Mouse (Mus musculus) large intestine, adult 2 months (tissue): Measurements from ENCODE around the gene Myl12a. TPM values are rescaled to one million over a fixed set of nuclear protein-coding genes. Genes with fewer than 3 reads are reported as not detected.

Source experiments
- DNase-seq: peaks from one replicate; pipeline ENCODE4 v3.0.0-alpha.2; 2012; ENCODE audit warnings: low read depth, low spot score
- WGBS: fragments of 180-500 bp; shearing (Covaris S2); methylation state at CpG from one replicate; pipeline ENCODE4 v1.1.7; 2018; 5-methylcytosine and 5-hydroxymethylcytosine counted together
- polyA plus RNA-seq: library from polyadenylated mRNA; depleted of rRNA; stranded (reverse); fragments of >200 nt; gene quantifications from 2 replicates; pipeline ENCODE4 v1.2.3, GENCODE M21; 2012; rRNA removed

The Myl12a gene
- 126 and 152 TPM in 2 replicates for polyA plus RNA-seq

GRCm38 (mm10) chr17:71002744-71003094, at the start of gene Myl12a:
Gene Myl12a, minus strand, starts transcription at chr17:71002878.
- DNase-seq, result no peak
- WGBS, result 2% methylated on average over 14 of the region's 14 CpGs

- DNase-seq, result no peak
- 87% methylated on average over 8 of the region's 8 CpGs for WGBS
Measured at GRCm38 (mm10) chr17:71049292-71049691, 46.6 kb upstream of the Myl12a start.

- no peak for DNase-seq
- 91% methylated on average over 4 of the region's 4 CpGs for WGBS
Measured at GRCm38 (mm10) chr17:71046856-71047255, 44.2 kb upstream of the Myl12a start.

- no peak for DNase-seq
Measured at GRCm38 (mm10) chr17:71045591-71045990, 42.9 kb upstream of the Myl12a start.

GRCm38 (mm10) chr17:71042645-71043044, 40.0 kb upstream of the Myl12a start:
- DNase-seq, result no peak

More at GRCm38 (mm10) chr17:71045591-71045990, 42.9 kb upstream of the Myl12a start:
- WGBS, result 89% methylated on average over 9 of the region's 9 CpGs

GRCm38 (mm10) chr17:71040582-71040880, 37.9 kb upstream of the Myl12a start:
- no peak for DNase-seq
- WGBS, result 82% methylated on average over 5 of the region's 5 CpGs

More at GRCm38 (mm10) chr17:71042645-71043044, 40.0 kb upstream of the Myl12a start:
- 91% methylated on average over 1 of the region's 1 CpGs for WGBS

- 42% methylated on average over 12 of the region's 12 CpGs for WGBS
- DNase-seq, result no peak
Measured at GRCm38 (mm10) chr17:71039851-71040581, 37.3 kb upstream of the Myl12a start.

DNA sequence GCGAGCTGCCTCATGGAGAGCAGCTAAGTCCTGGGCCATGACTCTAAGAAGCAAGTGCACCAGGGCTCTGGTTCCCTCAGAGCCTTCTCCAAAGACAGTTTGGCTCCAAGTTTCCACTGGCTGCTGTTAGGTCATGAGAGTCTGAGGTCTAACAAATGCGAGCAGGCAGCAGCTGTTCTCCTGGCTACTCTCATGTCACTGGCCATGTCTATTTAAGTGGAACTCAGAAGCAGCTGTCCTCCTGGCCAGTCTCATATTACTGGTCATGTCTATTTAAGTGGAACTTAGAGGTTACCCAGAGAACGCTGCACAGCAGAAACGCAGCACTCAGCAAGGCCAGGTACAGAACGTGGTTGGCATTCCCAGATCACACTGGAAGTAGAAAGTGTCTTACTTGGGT, 36.1 kb upstream of the Myl12a start:
- WGBS, result 81% methylated on average over 5 of the region's 5 CpGs
- no peak for DNase-seq

DNA sequence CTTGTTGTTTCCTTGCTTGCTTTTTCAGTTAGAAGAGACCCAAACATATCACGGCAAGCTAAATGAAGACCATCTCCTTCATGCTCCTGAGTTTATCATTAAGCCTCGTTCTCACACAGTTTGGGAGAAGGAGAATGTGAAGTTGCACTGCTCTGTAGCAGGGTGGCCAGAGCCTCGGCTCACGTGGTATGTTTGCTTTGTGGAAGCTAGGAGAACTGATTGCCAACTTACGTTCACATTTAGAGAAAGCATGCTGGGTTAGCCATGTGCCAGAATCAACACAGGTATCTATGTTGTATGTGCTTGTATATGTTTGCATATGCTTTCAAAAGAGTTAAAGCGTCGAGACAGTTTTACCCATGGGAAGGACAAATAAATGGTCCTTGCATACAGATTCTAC, 34.5 kb upstream of the Myl12a start:
- no peak for DNase-seq
- 76% methylated on average over 7 of the region's 7 CpGs for WGBS

- WGBS, result 67% methylated on average over 5 of the region's 5 CpGs
- no peak for DNase-seq
Measured at GRCm38 (mm10) chr17:71034472-71034871, 31.8 kb upstream of the Myl12a start.

- 80% methylated on average over 10 of the region's 10 CpGs for WGBS
- DNase-seq, result no peak
Measured at GRCm38 (mm10) chr17:71032719-71033118, 30.0 kb upstream of the Myl12a start.

GRCm38 (mm10) chr17:71027186-71027585, 24.5 kb upstream of the Myl12a start:
- 88% methylated on average over 3 of the region's 3 CpGs for WGBS

GRCm38 (mm10) chr17:71025922-71026321, 23.2 kb upstream of the Myl12a start:
- 75% methylated on average over 8 of the region's 8 CpGs for WGBS
- no peak for DNase-seq

More at GRCm38 (mm10) chr17:71027186-71027585, 24.5 kb upstream of the Myl12a start:
- DNase-seq, result no peak

- DNase-seq, result no peak
- WGBS, result 93% methylated on average over 10 of the region's 10 CpGs
Measured at GRCm38 (mm10) chr17:71024071-71024470, 21.4 kb upstream of the Myl12a start.

GRCm38 (mm10) chr17:71022841-71023240, 20.2 kb upstream of the Myl12a start:
- WGBS, result 87% methylated on average over 13 of the region's 13 CpGs
- DNase-seq, result no peak

GRCm38 (mm10) chr17:71019860-71020259, 17.2 kb upstream of the Myl12a start:
- DNase-seq, result no peak
- WGBS, result 80% methylated on average over 9 of the region's 9 CpGs

GRCm38 (mm10) chr17:71019309-71019655, 16.6 kb upstream of the Myl12a start:
- DNase-seq, result no peak
- 41% methylated on average over 6 of the region's 6 CpGs for WGBS

DNA sequence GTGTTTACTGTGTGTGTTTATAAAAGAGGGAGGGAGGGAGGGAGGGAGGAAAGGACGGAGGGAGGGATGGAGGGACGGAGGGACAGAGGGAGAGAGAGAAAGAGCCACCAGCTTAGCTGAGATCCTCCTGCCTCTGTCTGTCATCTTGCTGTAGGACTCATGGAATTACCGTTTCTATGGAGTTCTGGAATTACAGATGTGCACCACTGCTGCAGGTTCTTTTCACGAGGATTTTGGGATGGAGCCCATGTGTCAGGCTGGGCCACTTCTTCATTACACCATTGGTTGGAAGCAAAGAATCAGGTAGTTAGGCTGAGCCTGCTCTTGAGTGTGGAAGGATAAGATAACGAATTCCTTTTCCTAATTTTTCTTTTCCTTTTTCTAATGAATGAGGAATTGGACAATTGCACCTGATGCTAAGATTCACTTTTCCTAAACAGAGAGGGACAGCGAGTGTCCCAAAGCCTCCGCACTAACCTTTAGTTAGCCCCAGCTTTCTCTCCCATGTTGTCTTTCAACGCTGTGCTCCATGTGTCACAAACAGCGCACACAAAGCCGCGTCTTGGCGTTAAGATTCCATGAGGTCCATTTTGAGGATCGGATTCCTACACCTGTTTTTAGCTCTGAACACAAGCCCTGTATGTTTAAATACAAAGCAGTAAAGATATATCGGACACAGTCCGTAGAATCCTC, 16.1 kb upstream of the Myl12a start:
- 81% methylated on average over 15 of the region's 15 CpGs for WGBS
- DNase-seq, result no peak

DNA sequence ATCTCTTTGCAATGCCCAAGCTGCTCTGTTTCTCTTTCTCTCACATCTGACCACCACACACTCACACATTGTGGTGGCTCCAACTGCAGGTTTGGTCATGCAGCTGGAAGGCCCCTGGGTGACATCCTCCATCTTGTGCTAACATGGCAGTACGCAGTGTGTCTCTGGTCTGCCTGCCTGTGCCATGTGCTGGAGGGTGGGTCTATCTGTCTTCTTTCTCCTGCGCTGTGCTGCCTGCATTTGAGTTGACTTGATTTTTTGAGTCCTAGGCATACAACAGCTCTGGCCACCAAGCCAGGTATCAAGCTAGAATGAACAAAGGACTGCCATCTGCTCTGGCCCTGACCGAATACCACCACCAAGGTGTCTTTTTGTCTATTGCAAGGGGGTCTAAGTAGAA, 15.5 kb upstream of the Myl12a start:
- WGBS, result 97% methylated on average over 3 of the region's 3 CpGs
- no peak for DNase-seq

GRCm38 (mm10) chr17:71017457-71017998, 14.8 kb upstream of the Myl12a start:
- 91% methylated on average over 4 of the region's 4 CpGs for WGBS
- no peak for DNase-seq

DNA sequence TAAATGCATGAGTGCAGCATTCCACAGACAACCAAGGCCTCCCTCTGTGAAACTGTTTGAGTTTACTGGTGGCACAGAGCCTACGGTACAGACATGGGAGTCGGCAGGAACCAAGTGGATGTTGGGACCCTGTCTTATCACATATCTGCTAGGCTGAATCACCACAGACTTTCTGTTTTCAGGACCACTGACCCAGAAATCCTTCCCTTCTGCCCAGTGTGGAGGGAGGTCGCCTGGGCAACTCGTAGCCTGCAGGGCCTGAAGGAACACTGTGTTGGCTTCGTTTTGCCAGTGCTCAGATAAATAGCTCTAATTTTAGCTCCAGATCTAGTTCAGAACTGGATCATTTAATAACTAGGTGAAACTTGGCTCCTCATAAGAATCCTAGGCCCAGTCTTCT, 12.2 kb upstream of the Myl12a start:
- 82% methylated on average over 5 of the region's 5 CpGs for WGBS
- DNase-seq, result no peak
